9 mouse cellular contexts compared by ENCODE assay signal in the genomic region with DNA sequence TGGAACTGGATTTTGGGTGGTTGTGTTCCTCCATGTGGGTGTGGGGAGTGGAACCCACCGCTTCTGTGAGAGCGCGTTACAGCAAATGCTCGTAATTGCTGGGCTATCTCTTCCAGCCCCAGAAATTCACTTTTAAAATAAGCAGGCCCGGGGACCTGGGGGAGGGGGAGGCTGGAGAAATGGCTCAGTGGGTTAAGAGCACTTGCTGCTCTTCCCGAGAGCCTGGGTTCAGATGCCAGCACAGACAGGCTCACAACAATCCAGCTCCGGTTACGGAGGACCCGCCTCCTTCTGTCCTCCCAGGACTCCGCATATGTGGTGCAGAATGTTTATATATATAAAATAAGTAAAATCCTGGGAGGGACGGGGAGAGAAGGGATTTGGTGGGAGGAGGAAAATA. TPM values are rescaled to one million over a fixed set of nuclear protein-coding genes. Genes with fewer than 3 reads are reported as not detected.
DNase-seq lines count a peak whose midpoint lies in the region; ATAC-seq and TF ChIP-seq lines count a peak whose summit lies in the region.
"Had no signal": no experiment of that assay in that cellular context is flagged by ENCODE, and none has a peak within 500 bp of the region (broad histone marks: within the 10 kb centered on the region; RNA-seq: fewer than 3 reads in every experiment).

No protein-coding gene starts in this region.

- peaks cover 34% of the 10 kb centered on the region for H3K36me3 ChIP-seq in kidney, embryonic 15.5 days
- H3K36me3 ChIP-seq in embryonic facial prominence, embryonic 13.5 days = peaks cover 36% of the 10 kb centered on the region
- H3K36me3 ChIP-seq in intestine, postnatal 0 days (ENCODE audit: control insufficient read depth, insufficient read depth) = peaks cover 5% of the 10 kb centered on the region
- H3K36me3 ChIP-seq in neural tube, embryonic 13.5 days = peaks cover 5% of the 10 kb centered on the region; the same call in 1 of the 2 replicates

- TF ChIP-seq CTCF in intestine, postnatal 0 days (IDR thresholded peaks at IDR 0.05; ENCODE audit: low read depth) = no peak
- TF ChIP-seq CTCF in layer of hippocampus, adult 2 months (conservative IDR thresholded peaks at IDR 0.05) = no peak

- peak overlapping the region; percentile 86 for H3K4me2 ChIP-seq in kidney, embryonic 15.5 days
- peak overlapping the region; percentile 92 for H3K4me2 ChIP-seq in embryonic facial prominence, embryonic 13.5 days
- H3K4me2 ChIP-seq in intestine, postnatal 0 days (replicated peaks; ENCODE audit: low read depth) = peak overlapping the region; percentile 98; the same call in 1 of the 2 replicates
- H3K4me2 ChIP-seq in neural tube, embryonic 13.5 days = peak overlapping the region; percentile 87

- peaks cover 63% of the 10 kb centered on the region for H3K4me1 ChIP-seq in kidney, embryonic 15.5 days
- H3K4me1 ChIP-seq in embryonic facial prominence, embryonic 13.5 days = peaks cover 60% of the 10 kb centered on the region
- H3K4me1 ChIP-seq in intestine, postnatal 0 days (replicated peaks; ENCODE audit: control insufficient read depth, insufficient read depth, low read length) = peaks cover 4% of the 10 kb centered on the region; the same call in 1 of the 2 replicates
- H3K4me1 ChIP-seq in neural tube, embryonic 13.5 days (replicated peaks) = peaks cover 79% of the 10 kb centered on the region

- no peaks in the 10 kb centered on the region for H3K27me3 ChIP-seq in kidney, embryonic 15.5 days
- no peaks in the 10 kb centered on the region for H3K27me3 ChIP-seq in embryonic facial prominence, embryonic 13.5 days
- no peaks in the 10 kb centered on the region for H3K27me3 ChIP-seq in intestine, postnatal 0 days (replicated peaks; ENCODE audit: control insufficient read depth, insufficient read depth, low read length)
- H3K27me3 ChIP-seq in neural tube, embryonic 13.5 days = peaks cover 21% of the 10 kb centered on the region; the same call in 1 of the 2 replicates

- ATAC-seq in kidney, embryonic 15.5 days (replicated peaks; ENCODE audit: low FRiP score) = no peak
- ATAC-seq in embryonic facial prominence, embryonic 13.5 days (ENCODE audit: insufficient number of reproducible peaks, insufficient read depth, low FRiP score, low TSS enrichment, low read depth) = no peak
- ATAC-seq in intestine, postnatal 0 days = no peak
- ATAC-seq in neural tube, embryonic 13.5 days (ENCODE audit: low read depth) = no peak

- H3K27ac ChIP-seq in kidney, embryonic 15.5 days = peak overlapping the region; percentile 94
- H3K27ac ChIP-seq in embryonic facial prominence, embryonic 13.5 days = peak overlapping the region; percentile 96
- no peak overlapping the region for H3K27ac ChIP-seq in intestine, postnatal 0 days (ENCODE audit: low read depth, low read length)
- H3K27ac ChIP-seq in neural tube, embryonic 13.5 days (replicated peaks) = peak overlapping the region; percentile 76
- H3K27ac ChIP-seq in layer of hippocampus, adult 2 months = no peak overlapping the region

- no peaks in the 10 kb centered on the region for H3K9me3 ChIP-seq in kidney, embryonic 15.5 days (replicated peaks)
- H3K9me3 ChIP-seq in embryonic facial prominence, embryonic 13.5 days = no peaks in the 10 kb centered on the region
- no peaks in the 10 kb centered on the region for H3K9me3 ChIP-seq in intestine, postnatal 0 days (ENCODE audit: control insufficient read depth)
- H3K9me3 ChIP-seq in neural tube, embryonic 13.5 days = no peaks in the 10 kb centered on the region

- H3K9ac ChIP-seq in kidney, embryonic 15.5 days = 0 out of 2 replicates have a peak overlapping the region, but pooled peaks have one; percentile 84
- peak overlapping the region; percentile 86 for H3K9ac ChIP-seq in embryonic facial prominence, embryonic 13.5 days
- no peak overlapping the region for H3K9ac ChIP-seq in intestine, postnatal 0 days (ENCODE audit: low read depth, low read length)
- peak overlapping the region; percentile 72; the same call in 1 of the 2 replicates for H3K9ac ChIP-seq in neural tube, embryonic 13.5 days

- DNase-seq in kidney, postnatal 10 days = no peak
- no peak for DNase-seq in adrenal gland, postnatal 4 days (ENCODE audit: low spot score in 2 of 2)
- DNase-seq in left cerebral cortex, postnatal 36 days (ENCODE audit: low spot score in 2 of 2) = no peak
- DNase-seq in layer of hippocampus, adult 2 months (ENCODE audit: low spot score in 2 of 2) = no peak

- WGBS in kidney, embryonic 15.5 days = 8% methylated on average over 11 of the region's 11 CpGs
- 6% methylated on average over 11 of the region's 11 CpGs for WGBS in embryonic facial prominence, embryonic 13.5 days
- 44% methylated on average over 11 of the region's 11 CpGs for WGBS in intestine, postnatal 0 days
- WGBS in neural tube, embryonic 13.5 days = 11% methylated on average over 11 of the region's 11 CpGs

- intact Hi-C loops in left cerebral cortex, postnatal 36 days (cut with DNase I) = no loop called here

- H3K4me3 ChIP-seq in kidney, embryonic 15.5 days (replicated peaks) = peak overlapping the region; percentile 78
- peak overlapping the region; percentile 73 for H3K4me3 ChIP-seq in embryonic facial prominence, embryonic 13.5 days
- 0 out of 2 replicates have a peak overlapping the region, but pooled peaks have one; percentile 79 for H3K4me3 ChIP-seq in intestine, postnatal 0 days (ENCODE audit: low read depth, low read length)
- peak overlapping the region; percentile 61 for H3K4me3 ChIP-seq in neural tube, embryonic 13.5 days
- no peak overlapping the region for H3K4me3 ChIP-seq in layer of hippocampus, adult 2 months

RNA-seq across cellular contexts. Expression of a gene that starts 2.9 kb away (rescaled TPM):
- polyA plus RNA-seq in kidney, embryonic 15.5 days (2015; fragmentation: Nextera tagmentation; extraction: Ambion mirVana) = 62.2 and 68.5 TPM in 2 replicates
- 69.6 and 72.6 TPM in 2 replicates for polyA plus RNA-seq in embryonic facial prominence, embryonic 13.5 days (2015; fragmentation: Nextera tagmentation; extraction: Ambion mirVana)
- polyA plus RNA-seq in intestine, postnatal 0 days (2015; fragmentation: Nextera tagmentation; extraction: Ambion mirVana) = 6.4 and 7.0 TPM in 2 replicates
- polyA plus RNA-seq in neural tube, embryonic 13.5 days (2015; fragmentation: Nextera tagmentation; extraction: Ambion mirVana) = 24.1 and 31.1 TPM in 2 replicates
- total RNA-seq in adrenal gland, postnatal 4 days (2021) = 10 to 100 TPM; 23.0 to 25.1 TPM
- under 1 TPM; 0.61 to 0.76 TPM for total RNA-seq in left cerebral cortex, postnatal 36 days (2021)
- total RNA-seq in layer of hippocampus, adult 2 months (2021) = 1 to 10 TPM in 1 of 2 experiments, under 1 TPM in 1; 0.77 to 1.4 TPM

RNA-seq across cellular contexts. Expression of a gene that starts 15.0 kb away (rescaled TPM):
- polyA plus RNA-seq in kidney, embryonic 15.5 days (2015; fragmentation: Nextera tagmentation; extraction: Ambion mirVana) = 8.6 and 9.8 TPM in 2 replicates
- 13.5 and 14.6 TPM in 2 replicates for polyA plus RNA-seq in embryonic facial prominence, embryonic 13.5 days (2015; fragmentation: Nextera tagmentation; extraction: Ambion mirVana)
- polyA plus RNA-seq in intestine, postnatal 0 days (2015; fragmentation: Nextera tagmentation; extraction: Ambion mirVana) = 1.3 and 1.8 TPM in 2 replicates
- 8.3 and 10.4 TPM in 2 replicates for polyA plus RNA-seq in neural tube, embryonic 13.5 days (2015; fragmentation: Nextera tagmentation; extraction: Ambion mirVana)
- total RNA-seq in adrenal gland, postnatal 4 days (2021) = 1 to 10 TPM; 4.3 to 5.2 TPM
- 1 to 10 TPM; 1.0 to 4.5 TPM for total RNA-seq in left cerebral cortex, postnatal 36 days (2021)
- total RNA-seq in layer of hippocampus, adult 2 months (2021) = 1 to 10 TPM; 3.4 to 4.7 TPM
- total RNA-seq: common myeloid progenitor, adult 5-6 weeks had no signal

RNA-seq across cellular contexts. Expression of a gene that starts 20.2 kb away (rescaled TPM):
- 174 and 181 TPM in 2 replicates for polyA plus RNA-seq in kidney, embryonic 15.5 days (2015; fragmentation: Nextera tagmentation; extraction: Ambion mirVana)
- 158 and 164 TPM in 2 replicates for polyA plus RNA-seq in embryonic facial prominence, embryonic 13.5 days (2015; fragmentation: Nextera tagmentation; extraction: Ambion mirVana)
- 272 and 279 TPM in 2 replicates for polyA plus RNA-seq in intestine, postnatal 0 days (2015; fragmentation: Nextera tagmentation; extraction: Ambion mirVana)
- polyA plus RNA-seq in neural tube, embryonic 13.5 days (2015; fragmentation: Nextera tagmentation; extraction: Ambion mirVana) = 161 and 167 TPM in 2 replicates
- total RNA-seq in adrenal gland, postnatal 4 days (2021) = 100 to 1,000 TPM; 190 to 203 TPM
- total RNA-seq in left cerebral cortex, postnatal 36 days (2021) = 100 to 1,000 TPM in 1 of 2 experiments, 10 to 100 TPM in 1; 89.8 to 102 TPM
- total RNA-seq in layer of hippocampus, adult 2 months (2021) = 10 to 100 TPM; 89.3 to 92.1 TPM

RNA-seq across cellular contexts. Expression of a gene that starts 44.3 kb away (rescaled TPM):
- polyA plus RNA-seq in kidney, embryonic 15.5 days (2015; fragmentation: Nextera tagmentation; extraction: Ambion mirVana) = 0.22 and 0.30 TPM in 2 replicates
- polyA plus RNA-seq in embryonic facial prominence, embryonic 13.5 days (2015; fragmentation: Nextera tagmentation; extraction: Ambion mirVana) = 0.38 and 0.62 TPM in 2 replicates
- 0.29 and 0.40 TPM in 2 replicates for polyA plus RNA-seq in intestine, postnatal 0 days (2015; fragmentation: Nextera tagmentation; extraction: Ambion mirVana)
- polyA plus RNA-seq in neural tube, embryonic 13.5 days (2015; fragmentation: Nextera tagmentation; extraction: Ambion mirVana) = 0.18 TPM in 1 of 2 replicates, not detected in the other
- total RNA-seq in adrenal gland, postnatal 4 days (2021) = not detected
- under 1 TPM; 0.45 to 0.57 TPM for total RNA-seq in left cerebral cortex, postnatal 36 days (2021)
- total RNA-seq in layer of hippocampus, adult 2 months (2021) = under 1 TPM; 0.31 to 0.34 TPM

Comparison
In these comparisons a context has a peak if more than half of its experiments do, and no peak if none do; other contexts are left out.
1. H3K27ac ChIP-seq: peak in kidney, embryonic 15.5 days (single experiment), embryonic facial prominence, embryonic 13.5 days (single experiment) and neural tube, embryonic 13.5 days (single experiment); none in intestine, postnatal 0 days (single experiment) and layer of hippocampus, adult 2 months (single experiment).
2. Peak in every context shown above with its lines, with median percentiles within 50 percentile points of each other: H3K4me2 ChIP-seq.